Mouse (Mus musculus) CD4-positive, CD25-positive, alpha-beta regulatory T cell, adult 4 months (primary cell): ENCODE results near the gene Actr1a. TPM values are rescaled to one million over a fixed set of nuclear protein-coding genes. Genes with fewer than 3 reads are reported as not detected.
A peak's percentile ranks its signal among the peaks of the same experiment; 100 is the strongest.

Source experiments
- ATAC-seq: one replicate; pipeline ENCODE4 v1.8.0; 2017
- polyA plus RNA-seq, 2 experiments: library from polyadenylated mRNA; unstranded; fragments of 100-300 nt; shearing (Covaris generic); gene quantifications; one replicate each; pipeline ENCODE4 v1.2.1; 2017

Actr1a gene
- polyA plus RNA-seq, 2 experiments from 2014 or later, result 92.4 to 111 TPM

- ATAC-seq, result no peak
Observed at GRCm38 (mm10) chr19:46399372-46399771, 3.8 kb upstream of the Actr1a start.

GRCm38 (mm10) chr19:46398401-46398800 is 2.9 kb upstream of the Actr1a start:
- ATAC-seq, result no peak

GRCm38 (mm10) chr19:46397436-46398001 is 2.0 kb upstream of the Actr1a start:
- no peak for ATAC-seq

GRCm38 (mm10) chr19:46396686-46397435 is 1.3 kb upstream of the Actr1a start, which contains the start of gene Sufu:
Sufu (plus strand) TSS chr19:46396896.
- ATAC-seq, result peak; percentile 76

- ATAC-seq, result no peak
Observed at GRCm38 (mm10) chr19:46396109-46396508, 561 bp upstream of the Actr1a start.

- ATAC-seq, result no peak
Observed at GRCm38 (mm10) chr19:46394712-46395108, 838 bp downstream of the Actr1a start.

DNA sequence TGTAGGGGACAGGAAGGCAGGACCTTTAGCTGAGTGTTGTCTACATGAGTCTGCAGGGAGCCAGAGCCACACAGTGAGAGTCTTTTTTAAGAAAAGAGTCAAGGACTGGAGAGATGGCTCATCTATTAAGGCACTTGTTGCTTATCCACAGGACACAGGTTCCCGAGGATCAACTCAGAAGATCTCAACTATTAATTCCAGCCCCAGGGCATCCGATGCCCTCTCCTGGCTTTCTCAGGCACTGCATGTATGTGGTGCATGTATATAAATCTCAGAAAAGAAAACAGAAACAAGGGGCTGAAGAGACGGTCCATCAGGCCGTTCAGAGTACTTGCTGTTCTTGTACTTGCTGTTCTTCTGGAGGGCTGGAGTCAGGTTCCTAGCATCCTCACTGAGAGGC is 3.5 kb downstream of the Actr1a start:
- ATAC-seq, result no peak

- no peak for ATAC-seq
Observed at GRCm38 (mm10) chr19:46389872-46390271, 5.7 kb downstream of the Actr1a start.

DNA sequence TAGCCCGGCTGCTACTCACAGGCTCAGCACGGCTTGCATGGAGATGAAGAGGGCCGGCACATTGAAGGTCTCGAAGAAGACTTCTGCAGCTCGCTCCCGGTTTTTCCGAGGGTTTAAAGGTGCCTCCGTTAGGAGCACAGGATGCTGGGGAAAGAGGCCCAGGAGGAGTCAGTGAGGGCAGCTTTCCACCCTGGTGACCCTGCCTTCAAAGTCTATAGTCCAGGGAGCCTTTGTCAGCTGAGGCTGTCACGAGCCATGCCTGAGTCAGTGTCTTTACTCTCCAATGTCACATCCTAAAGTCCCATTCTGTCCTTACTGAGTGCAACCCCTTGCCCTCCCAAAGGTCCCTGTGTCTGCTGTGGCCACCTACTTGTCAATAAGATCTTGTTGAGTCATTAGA is 13.3 kb downstream of the Actr1a start:
- no peak for ATAC-seq

DNA sequence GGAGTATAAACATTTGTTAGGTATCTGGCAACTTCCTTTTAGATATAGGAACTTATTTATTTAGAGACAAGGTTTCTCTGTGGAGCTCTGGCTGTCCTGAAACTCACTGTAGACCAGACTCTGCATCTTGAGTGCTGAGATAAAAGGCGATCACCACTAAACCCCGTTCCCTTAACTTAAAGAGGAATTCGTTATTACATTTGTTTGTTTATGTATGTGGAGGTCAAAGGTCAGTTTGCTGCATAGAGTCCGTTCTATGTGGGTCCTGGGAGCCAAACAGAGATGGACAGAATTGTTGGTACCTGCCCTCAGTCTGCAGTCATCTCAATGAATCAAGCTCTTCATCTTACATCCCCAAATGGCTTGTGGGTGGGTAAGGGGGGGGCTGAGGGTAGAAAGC is 19.7 kb downstream of the Actr1a start:
- no peak for ATAC-seq

GRCm38 (mm10) chr19:46375489-46375888 is 20.1 kb downstream of the Actr1a start:
- no peak for ATAC-seq

DNA sequence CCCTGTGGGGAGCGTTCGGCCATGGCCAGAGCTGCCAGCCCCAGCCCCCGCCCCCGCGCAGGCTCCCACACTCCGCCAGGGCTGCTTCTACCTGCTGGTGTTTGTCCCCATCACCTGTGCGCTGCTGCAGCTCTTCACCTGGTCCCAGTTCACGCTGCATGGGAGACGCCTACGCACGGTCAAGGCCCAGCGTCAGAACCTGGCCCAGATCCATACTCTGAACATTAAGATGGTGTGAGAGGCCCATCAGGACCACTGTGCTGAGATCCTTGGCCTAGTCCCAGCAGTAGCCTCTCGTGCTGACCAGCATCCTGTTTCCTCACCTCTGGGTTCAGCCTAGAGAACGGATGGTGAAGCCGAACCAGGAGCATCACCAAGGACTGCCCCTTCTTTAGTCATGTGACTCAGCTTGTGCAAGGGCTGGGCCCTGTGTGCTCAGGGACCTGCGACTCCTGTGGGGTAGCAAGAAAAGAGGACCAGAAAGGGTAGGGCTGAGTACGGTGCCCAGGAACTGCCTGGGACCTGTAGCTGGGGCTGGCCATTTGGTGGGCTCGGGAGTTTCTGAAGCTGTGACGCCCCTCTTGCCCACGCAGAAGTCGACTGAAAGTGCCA is 21.0 kb downstream of the Actr1a start:
- ATAC-seq, result no peak

- ATAC-seq, result no peak
Observed at GRCm38 (mm10) chr19:46369204-46369603, 26.3 kb downstream of the Actr1a start.

DNA sequence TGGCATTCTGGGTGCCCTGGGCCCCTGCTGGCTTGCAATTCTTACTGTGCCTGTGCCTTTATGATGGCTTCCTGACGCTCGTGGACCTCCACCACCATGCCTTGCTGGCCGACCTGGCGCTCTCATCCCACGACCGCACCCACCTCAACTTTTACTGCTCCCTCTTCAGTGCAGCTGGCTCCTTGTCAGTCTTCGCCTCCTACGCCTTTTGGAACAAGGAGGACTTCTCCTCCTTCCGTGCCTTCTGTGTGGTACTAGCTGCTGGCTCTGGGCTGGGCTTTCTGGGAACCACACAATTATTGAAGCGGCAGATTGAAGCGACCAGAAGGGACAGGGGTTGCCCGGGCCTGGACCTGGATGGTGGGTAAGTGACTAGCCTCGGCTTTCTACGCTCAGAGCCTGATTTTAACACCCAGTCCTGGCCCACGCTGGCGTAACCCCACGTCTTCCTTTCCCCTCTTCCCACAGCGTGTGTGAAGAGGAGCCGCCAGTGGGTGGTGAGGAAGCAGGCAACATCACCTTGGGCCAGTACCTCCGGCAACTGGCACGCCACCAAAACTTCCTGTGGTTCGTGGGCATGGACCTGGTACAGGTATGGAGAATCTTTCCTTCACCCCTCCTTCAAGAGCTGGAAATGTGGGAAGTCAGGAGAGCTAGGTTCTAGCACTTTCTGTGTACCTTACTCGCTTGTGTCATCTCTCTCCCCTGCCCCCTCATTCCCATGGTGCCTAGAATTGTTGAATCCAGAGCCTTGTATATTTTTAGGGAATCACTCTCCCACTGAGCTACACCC is 27.6 kb downstream of the Actr1a start:
- no peak for ATAC-seq

DNA sequence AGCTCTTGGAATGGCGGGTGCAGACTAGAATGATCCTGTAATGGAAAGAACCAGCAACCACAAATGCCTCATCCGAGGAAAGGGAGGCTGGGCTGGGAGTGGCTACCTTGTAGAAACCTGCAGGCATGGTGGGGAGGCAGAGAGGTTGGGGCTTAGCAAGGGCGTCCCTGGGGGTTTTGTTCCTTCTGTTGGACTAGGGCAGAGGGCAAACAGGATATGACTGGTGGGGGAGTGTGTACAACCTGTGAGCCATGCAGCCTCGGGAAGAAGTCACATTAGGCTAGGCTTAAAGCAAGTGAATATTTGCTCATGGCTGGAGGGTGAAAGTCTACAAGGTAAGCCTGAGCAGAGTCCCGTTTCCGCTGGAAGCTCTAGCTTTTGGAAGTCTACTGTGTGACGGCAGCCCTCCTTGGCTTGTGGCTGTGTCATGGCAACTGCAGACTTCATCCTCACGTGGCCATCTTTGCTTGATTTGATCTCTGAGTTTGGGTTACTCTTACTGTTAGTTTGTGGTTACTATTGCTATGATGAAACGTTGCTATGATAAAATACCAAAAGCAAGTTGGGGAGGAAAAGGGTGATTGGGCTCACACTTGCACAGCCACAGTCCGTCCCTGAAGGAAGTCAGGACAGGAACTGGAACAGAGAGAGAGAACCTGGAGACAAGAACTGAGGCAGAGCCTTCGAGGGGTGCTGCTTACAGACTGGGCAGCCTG is 32.1 kb downstream of the Actr1a start:
- no peak for ATAC-seq

GRCm38 (mm10) chr19:46362104-46362503 is 33.4 kb downstream of the Actr1a start:
- no peak for ATAC-seq

DNA sequence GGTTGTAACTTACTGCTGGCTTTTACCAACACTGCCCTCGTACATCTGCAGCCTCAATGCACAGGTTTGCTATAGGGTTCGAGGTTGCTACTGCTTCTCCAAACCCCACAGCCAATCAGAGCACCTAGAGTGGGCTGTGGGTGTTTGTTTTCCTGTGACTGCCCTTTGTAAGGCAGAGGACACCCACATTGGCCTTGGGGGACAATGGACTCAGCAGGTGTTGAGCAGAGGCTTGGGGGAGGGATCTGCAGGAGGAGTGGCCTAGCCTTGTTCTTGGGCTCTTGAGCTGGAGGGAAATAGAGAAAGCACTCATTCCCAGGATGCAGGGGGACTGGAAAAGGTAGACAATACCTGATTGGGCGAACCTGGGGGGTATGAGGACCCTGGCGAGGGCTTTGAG is 37.2 kb downstream of the Actr1a start:
- no peak for ATAC-seq

- no peak for ATAC-seq
Observed at GRCm38 (mm10) chr19:46357344-46358280, 37.9 kb downstream of the Actr1a start.

GRCm38 (mm10) chr19:46356701-46357138 is 38.8 kb downstream of the Actr1a start:
- peak; percentile 95 for ATAC-seq

- no peak for ATAC-seq
Observed at GRCm38 (mm10) chr19:46350168-46350932, 45.2 kb downstream of the Actr1a start, which contains the start of gene 2310034G01Rik. 2310034G01Rik (minus strand) TSS chr19:46350302.
